Mouse (Mus musculus) liver, embryonic 14 days (tissue): ENCODE results near the gene Stab2. TPM values are rescaled to one million over a fixed set of nuclear protein-coding genes. Genes with fewer than 3 reads are reported as not detected.

ENCODE experiments used
- polyA plus RNA-seq: library from polyadenylated mRNA; depleted of rRNA; stranded (reverse); fragments of >200 nt; gene quantifications from 2 replicates; pipeline ENCODE4 v1.2.3, GENCODE M21; 2012; rRNA removed

Stab2 gene
- 9.4 and 11.7 TPM in 2 replicates for polyA plus RNA-seq

GRCm38 (mm10) chr10:87007385-87008214, at the start of gene Stab2:
Gene Stab2, minus strand, starts transcription at chr10:87008025.

Other genes with a start within 250 kb of the Stab2 start
- not detected in 2 replicates for gene Gm49358, start 244.1 kb downstream of the Stab2 start, polyA plus RNA-seq
- 0.95 and 1.1 TPM in 2 replicates for gene Nt5dc3, start 229.0 kb downstream of the Stab2 start, polyA plus RNA-seq
- not detected in 2 replicates for gene 1700113H08Rik, start 50.0 kb upstream of the Stab2 start, polyA plus RNA-seq